16 mouse cellular contexts compared by ENCODE assay signal in the genomic region with DNA sequence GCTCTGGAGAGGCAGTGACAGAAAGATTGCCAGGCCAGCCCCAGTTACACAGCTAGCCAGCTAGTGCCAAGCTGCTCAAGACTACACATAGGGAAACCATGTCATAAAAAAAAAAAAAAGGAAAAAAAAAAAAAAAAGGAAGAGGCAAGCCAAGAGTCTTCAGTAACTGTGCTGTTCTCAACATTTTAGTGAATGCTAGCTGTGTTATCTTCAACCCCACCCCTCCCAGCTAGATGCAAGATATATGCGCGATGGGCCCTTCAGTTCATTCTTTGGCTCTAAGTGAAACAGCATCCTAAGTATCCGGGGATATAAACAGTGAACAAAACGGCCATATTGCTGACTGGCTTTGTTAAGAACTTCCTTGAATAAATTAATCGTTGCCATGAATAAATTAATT.
"Had no signal": no experiment of that assay in that cellular context is flagged by ENCODE, and none has a peak within 500 bp of the region (broad histone marks: within the 10 kb centered on the region; RNA-seq: fewer than 3 reads in every experiment).

No protein-coding gene starts in this region.

- H3K4me3 ChIP-seq: neural tube, embryonic 13.5 days; neural tube, embryonic 15.5 days; stomach, embryonic 15.5 days had no signal

- H3K9me3 ChIP-seq: neural tube, embryonic 13.5 days; neural tube, embryonic 15.5 days; stomach, embryonic 15.5 days had no signal

- H3K9ac ChIP-seq: neural tube, embryonic 13.5 days; neural tube, embryonic 15.5 days; stomach, embryonic 15.5 days had no signal

- H3K27ac ChIP-seq: neural tube, embryonic 13.5 days; neural tube, embryonic 15.5 days; stomach, embryonic 15.5 days; stomach, postnatal 0 days had no signal

- DNase-seq: retina, postnatal 1 day; right cerebral cortex, adult 18-20 months; right cerebral cortex, postnatal 14 days; right cerebral cortex, postnatal 25 days; right cerebral cortex, postnatal 4 days; spleen, adult 18-20 months; thymus, adult 18-20 months; thymus, adult 2 months; thymus, postnatal 14 days; thymus, postnatal 25 days; thymus, postnatal 36 days; thymus, postnatal 4 days had no signal

- H3K36me3 ChIP-seq: neural tube, embryonic 13.5 days; neural tube, embryonic 15.5 days; stomach, embryonic 15.5 days had no signal
